Mouse (Mus musculus) layer of hippocampus, postnatal 14 days (tissue): ENCODE results near the gene Npdc1. TPM values are rescaled to one million over a fixed set of nuclear protein-coding genes. Genes with fewer than 3 reads are reported as not detected.

Experiments used
- DNase-seq, 2 experiments: peaks; one replicate each; pipeline ENCODE4 v3.0.0; 2021 to 2022; ENCODE audit warnings: low spot score in 2 of 2, mixed read lengths in 1 of 2
- long read RNA-seq, 2 experiments: library from polyadenylated mRNA; stranded (forward); transcript quantifications; one replicate each; pipeline ENCODE4 v2.0.0; 2021
- total RNA-seq, 2 experiments: library from RNA; stranded (reverse); gene quantifications; 2 replicates each; pipeline ENCODE4 v1.2.3; 2021

The Npdc1 gene
- total RNA-seq = 100 to 1,000 TPM; 402 to 418 TPM
- long read RNA-seq, experiment 1, transcript Npdc1-202 (9 exons, 1,485 nt) = major isoform, 272 of 350 reads
- long read RNA-seq, experiment 1, partial matches to known transcripts = 20 of 350 reads
- long read RNA-seq, experiment 1, other reads (novel, unspliced or antisense) = 55 of 350 reads
- long read RNA-seq, experiment 2, transcript Npdc1-205 (7 exons, 1,119 nt) = minor isoform, 7 of 510 reads
- long read RNA-seq, experiment 2, transcript Npdc1-202 (9 exons, 1,485 nt) = major isoform, 407 of 510 reads
- long read RNA-seq, experiment 2, partial matches to known transcripts = 21 of 510 reads
- long read RNA-seq, experiment 2, other reads (novel, unspliced or antisense) = 71 of 510 reads

- no peak for DNase-seq
Observed at GRCm38 (mm10) chr2:25399051-25399450, at the start of gene Npdc1. Gene Npdc1 (plus strand): TSS chr2:25399351.

GRCm38 (mm10) chr2:25349499-25349898, 49.7 kb upstream of the Npdc1 start:
- DNase-seq = no peak

- no peak for DNase-seq
Observed at GRCm38 (mm10) chr2:25350701-25351100, 48.5 kb upstream of the Npdc1 start.

GRCm38 (mm10) chr2:25354211-25354610, 44.9 kb upstream of the Npdc1 start:
- no peak for DNase-seq

- DNase-seq = no peak
Observed at GRCm38 (mm10) chr2:25355419-25356066, 43.6 kb upstream of the Npdc1 start.

- DNase-seq = peak; percentile 65 to 86
Observed at GRCm38 (mm10) chr2:25356208-25357079, 42.7 kb upstream of the Npdc1 start, which contains the start of gene Dpp7. Gene Dpp7 (minus strand): TSS chr2:25356359.

GRCm38 (mm10) chr2:25359848-25360247, 39.3 kb upstream of the Npdc1 start:
- no peak for DNase-seq

- no peak for DNase-seq
Observed at GRCm38 (mm10) chr2:25363478-25364178, 35.5 kb upstream of the Npdc1 start.

- DNase-seq = no peak
Observed at GRCm38 (mm10) chr2:25364313-25364712, 34.8 kb upstream of the Npdc1 start.

- DNase-seq = no peak
Observed at GRCm38 (mm10) chr2:25364761-25365090, 34.4 kb upstream of the Npdc1 start.

GRCm38 (mm10) chr2:25365091-25365761, 33.9 kb upstream of the Npdc1 start, which contains the start of gene Uap1l1:
Gene Uap1l1 (minus strand): TSS chr2:25365682.
- DNase-seq = peak; percentile 31 to 45

GRCm38 (mm10) chr2:25369996-25370395, 29.2 kb upstream of the Npdc1 start:
- no peak for DNase-seq

- DNase-seq = peak; percentile 83 to 92
Observed at GRCm38 (mm10) chr2:25371764-25372643, 27.1 kb upstream of the Npdc1 start, which contains the start of gene Sapcd2. Gene Sapcd2 (plus strand): TSS chr2:25372321.

- DNase-seq = no peak
Observed at GRCm38 (mm10) chr2:25372644-25373391, 26.3 kb upstream of the Npdc1 start.

- DNase-seq = no peak
Observed at GRCm38 (mm10) chr2:25373431-25373830, 25.7 kb upstream of the Npdc1 start.

GRCm38 (mm10) chr2:25376589-25376988, 22.6 kb upstream of the Npdc1 start:
- DNase-seq = peak; percentile 42 to 70

GRCm38 (mm10) chr2:25384492-25384891, 14.7 kb upstream of the Npdc1 start:
- DNase-seq = no peak

GRCm38 (mm10) chr2:25391266-25391665, 7.9 kb upstream of the Npdc1 start:
- no peak for DNase-seq
